Mouse (Mus musculus): ENCODE results near the gene Zgpat. TPM values are rescaled to one million over a fixed set of nuclear protein-coding genes. Genes with fewer than 3 reads are reported as not detected.
A peak's percentile ranks its signal among the peaks of the same experiment; 100 is the strongest.

Zgpat gene
- total RNA-seq (2012; rRNA removed) (23.9 and 29.8 TPM in 2 replicates), total RNA-seq (2014; rRNA removed) (18.4 and 19.3 TPM in 2 replicates), polyA plus RNA-seq (2012; ENCODE audit: insufficient read length, low read depth) (20.9 and 21.1 TPM in 2 replicates)

DNA sequence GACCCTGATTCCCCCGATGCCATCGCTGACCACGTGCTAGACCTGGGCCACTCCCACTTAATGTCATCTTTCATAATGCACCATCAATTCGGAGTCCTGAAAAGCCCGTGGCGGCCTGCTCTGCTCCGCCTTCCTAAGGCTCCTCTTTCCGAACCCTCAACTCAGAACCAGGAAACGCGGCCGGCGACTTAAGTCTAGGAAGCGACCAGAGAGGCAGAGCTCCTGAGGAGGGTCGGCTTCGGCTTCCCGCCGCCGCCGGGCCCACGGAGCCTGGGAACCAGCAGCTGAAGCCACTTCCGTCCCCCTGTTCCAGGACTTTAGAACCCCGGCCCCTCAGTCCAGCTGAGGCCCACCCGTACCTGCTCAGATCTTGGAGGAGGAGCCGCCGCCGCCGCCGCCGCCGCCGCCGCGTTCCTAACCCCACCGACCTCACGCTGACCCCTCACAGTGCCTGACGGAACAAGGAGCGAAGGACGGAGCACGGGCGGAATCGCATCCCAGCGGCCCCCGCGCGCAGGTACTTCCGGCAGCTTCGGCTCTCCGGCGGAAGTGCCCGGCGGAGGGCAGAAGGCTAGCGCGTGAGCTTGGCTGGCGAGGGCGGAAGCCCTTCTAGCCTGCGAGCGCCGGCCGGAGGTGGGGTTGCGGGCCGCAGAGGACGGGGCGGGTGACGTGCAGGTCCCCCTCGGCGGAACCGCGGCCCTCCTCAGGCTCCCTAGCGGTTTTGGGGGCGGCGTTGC is at the start of gene Zgpat, which contains the start of gene Arfrp1:
Gene Zgpat, plus strand, starts transcription at position 69 of the 737 bp plus-strand sequence.
Gene Arfrp1, minus strand, starts transcription at position 545 of the 737 bp plus-strand sequence.
- dilution Hi-C loops (cut with MboI; ENCODE audit: extremely low pct_ligation_motif_present, extremely low pct_unique_long_range_greater_than_20kb, low sequenced_read_pairs): no loop called here
- H3K27ac ChIP-seq (ENCODE audit: insufficient read depth, low read depth): peak within 1 kb of the TSS; percentile 73
- H3K27me3 ChIP-seq (replicated peaks): no peaks in the 10 kb centered on the region
- in situ Hi-C loops (cut with MboI; ENCODE audit: low pct_ligation_motif_present, low pct_unique_long_range_greater_than_20kb, low sequenced_read_pairs): loop anchor here (10.0 to 25.0 kb wide), 2 partner anchors 180 to 653 kb away; partner anchors contain the start of genes Dido1, Gid8 and Ppdpf
- H3K36me3 ChIP-seq (replicated peaks in 1 of 2; ENCODE audit: control insufficient read depth in 1 of 2, insufficient read depth in 1 of 2, low read length in 1 of 2): peaks cover 31 to 56% of the 10 kb centered on the region in 2 experiments
- TF ChIP-seq EP300 (IDR thresholded peaks at IDR 0.05; ENCODE audit: low read length) (no peak), NRF1 (IDR thresholded peaks at IDR 0.05; ENCODE audit: low read depth, low read length) (peak; percentile 48; the same call in 1 of the 2 replicates), ETS1 (conservative IDR thresholded peaks at IDR 0.05; ENCODE audit: low read depth, low read length) (no peak; the same call in 1 of the 2 replicates), ZMIZ1 (IDR thresholded peaks at IDR 0.05; ENCODE audit: low read depth, low read length) (peak; percentile 51; the same call in 1 of the 2 replicates), MXI1 (IDR thresholded peaks at IDR 0.05; ENCODE audit: low read depth, low read length) (peak; percentile 99), MAX (IDR thresholded peaks at IDR 0.05; ENCODE audit: low read length) (peak; percentile 94), POLR2AphosphoS2 (IDR thresholded peaks at IDR 0.05; ENCODE audit: low read depth, low read length) (no peak), CHD2 (IDR thresholded peaks at IDR 0.05; ENCODE audit: low read length) (no peak), USF1 (IDR thresholded peaks at IDR 0.05; ENCODE audit: low read depth, low read length) (peak; percentile 43), JUND (conservative IDR thresholded peaks at IDR 0.05; ENCODE audit: low read depth, low read length) (no peak), IRF4 (IDR thresholded peaks at IDR 0.05; ENCODE audit: low read depth, low read length) (no peak), GABPA (IDR thresholded peaks at IDR 0.05; ENCODE audit: insufficient replicate concordance, low read depth, low read length) (no peak), POLR2A (IDR thresholded peaks at IDR 0.05; ENCODE audit: low read depth, low read length) (peak; percentile 86), TCF12 (IDR thresholded peaks at IDR 0.05; ENCODE audit: low read depth, low read length) (peak; percentile 87), PAX5 (IDR thresholded peaks at IDR 0.05; ENCODE audit: low read length) (no peak), MAFK (IDR thresholded peaks at IDR 0.05; ENCODE audit: insufficient replicate concordance, low read length) (no peak), TBP (conservative IDR thresholded peaks at IDR 0.05; ENCODE audit: low read depth, low read length) (0 out of 2 replicates have a peak, but pooled peaks have one; percentile 21), USF2 (conservative IDR thresholded peaks at IDR 0.05; ENCODE audit: low read depth, low read length) (no peak), ZKSCAN1 (IDR thresholded peaks at IDR 0.05; ENCODE audit: borderline replicate concordance, low read depth, low read length) (no peak), JUN (IDR thresholded peaks at IDR 0.05; ENCODE audit: insufficient read depth, low read depth, low read length) (no peak), RAD21 (IDR thresholded peaks at IDR 0.05; ENCODE audit: low read depth, low read length) (no peak), MYC (IDR thresholded peaks at IDR 0.05; ENCODE audit: low read depth, low read length) (peak; percentile 91), E2F4 (IDR thresholded peaks at IDR 0.05; ENCODE audit: insufficient replicate concordance, low read depth, low read length) (no peak), CHD1 (IDR thresholded peaks at IDR 0.05; ENCODE audit: low read depth, low read length) (no peak), ZNF384 (IDR thresholded peaks at IDR 0.05; ENCODE audit: low read depth, low read length) (no peak), CTCF (conservative IDR thresholded peaks at IDR 0.05 in 1 of 2, IDR thresholded peaks at IDR 0.05 in 1 of 2; ENCODE audit: low read depth in 2 of 2, low read length in 2 of 2) (no peak), RCOR1 (conservative IDR thresholded peaks at IDR 0.05; ENCODE audit: low read depth, low read length) (no peak), KAT2A (IDR thresholded peaks at IDR 0.05; ENCODE audit: insufficient replicate concordance, low read length) (peak; percentile 83; the same call in 1 of the 2 replicates), NELFE (IDR thresholded peaks at IDR 0.05; ENCODE audit: low read depth, low read length) (peak; percentile 75), MEF2A (IDR thresholded peaks at IDR 0.05; ENCODE audit: borderline replicate concordance, low read depth, low read length) (peak; percentile 51; the same call in 1 of the 2 replicates), BHLHE40 (IDR thresholded peaks at IDR 0.05; ENCODE audit: low read depth, low read length) (peak; percentile 63), SIN3A (IDR thresholded peaks at IDR 0.05; ENCODE audit: low read length) (peak; percentile 88), ZC3H11A (IDR thresholded peaks at IDR 0.05; ENCODE audit: low read depth, low read length) (no peak), SMC3 (IDR thresholded peaks at IDR 0.05; ENCODE audit: low read depth, low read length) (no peak), MAZ (IDR thresholded peaks at IDR 0.05; ENCODE audit: low read depth, low read length) (no peak), HCFC1 (IDR thresholded peaks at IDR 0.05; ENCODE audit: low read depth, low read length) (peak; percentile 89), UBTF (IDR thresholded peaks at IDR 0.05; ENCODE audit: low read depth, low read length) (peak; percentile 79), ELF1 (IDR thresholded peaks at IDR 0.05; ENCODE audit: low read depth, low read length) (peak; percentile 93)
- H3K9me3 ChIP-seq (replicated peaks; ENCODE audit: low read length): peaks cover 4% of the 10 kb centered on the region
- H3K9ac ChIP-seq (ENCODE audit: insufficient read depth, low read depth): peak within 1 kb of the TSS; percentile 81
- H3K79me2 ChIP-seq (replicated peaks; ENCODE audit: control insufficient read depth, extremely low read depth, insufficient read depth, poor library complexity, severe bottlenecking): peaks cover 57% of the 10 kb centered on the region
- peak; percentile 82 for DNase-seq (ENCODE audit: extremely low read depth)
- H3K4me1 ChIP-seq (ENCODE audit: control insufficient read depth in 1 of 2, insufficient read depth in 2 of 2): peaks cover 5 to 33% of the 10 kb centered on the region in 2 experiments
- peak within 1 kb of the TSS; percentile 95 for H3K4me2 ChIP-seq (ENCODE audit: insufficient read depth, low read depth, poor library complexity, severe bottlenecking)
- H3K4me3 ChIP-seq (replicated peaks in 1 of 3; ENCODE audit: low read depth in 2 of 3, low read length in 2 of 3, poor library complexity in 1 of 3): peak within 1 kb of the TSS; percentile 68 to 89 (median 86)

All from CH12.LX (cell line).